Mouse (Mus musculus): ENCODE data around the gene Zdhhc8.
"Not testable (repeated sequence)": the region's sequence is repeated elsewhere in the genome, so short reads cannot be mapped to it uniquely, and the experiment has no call there.

Gene Zdhhc8

GRCm38 (mm10) chr16:18197881-18198280 is 37.1 kb downstream of the Zdhhc8 start:
- ATAC-seq (ENCODE audit: low TSS enrichment) = peak; percentile 45

GRCm38 (mm10) chr16:18195561-18195960 is 39.4 kb downstream of the Zdhhc8 start:
- not testable (repeated sequence) for ATAC-seq (ENCODE audit: low TSS enrichment)

GRCm38 (mm10) chr16:18195068-18195467 is 39.9 kb downstream of the Zdhhc8 start:
- peak; percentile 69 for ATAC-seq (ENCODE audit: low TSS enrichment)

- ATAC-seq (ENCODE audit: low TSS enrichment) = peak; percentile 24; the same call in 1 of the 2 replicates
Measured at GRCm38 (mm10) chr16:18194208-18194985, 40.5 kb downstream of the Zdhhc8 start.

GRCm38 (mm10) chr16:18191006-18191405 is 43.9 kb downstream of the Zdhhc8 start:
- ATAC-seq (ENCODE audit: low TSS enrichment) = no peak

GRCm38 (mm10) chr16:18187221-18187620 is 47.7 kb downstream of the Zdhhc8 start:
- peak; percentile 53; the same call in 1 of the 2 replicates for ATAC-seq (ENCODE audit: low TSS enrichment)

GRCm38 (mm10) chr16:18186798-18187197 is 48.1 kb downstream of the Zdhhc8 start:
- ATAC-seq (ENCODE audit: low TSS enrichment) = no peak

GRCm38 (mm10) chr16:18185715-18186449 is 49.1 kb downstream of the Zdhhc8 start:
- no peak for ATAC-seq (ENCODE audit: low TSS enrichment)

- no peak for ATAC-seq (ENCODE audit: low TSS enrichment)
Measured at GRCm38 (mm10) chr16:18182766-18183165, 52.2 kb downstream of the Zdhhc8 start.

- no peak for ATAC-seq (ENCODE audit: low TSS enrichment)
Measured at GRCm38 (mm10) chr16:18181398-18181797, 53.5 kb downstream of the Zdhhc8 start.

GRCm38 (mm10) chr16:18179591-18179990 is 55.3 kb downstream of the Zdhhc8 start:
- no peak for ATAC-seq (ENCODE audit: low TSS enrichment)

GRCm38 (mm10) chr16:18176758-18177157 is 58.2 kb downstream of the Zdhhc8 start:
- no peak for ATAC-seq (ENCODE audit: low TSS enrichment)

- ATAC-seq (ENCODE audit: low TSS enrichment) = 0 out of 2 replicates have a peak, but pooled peaks have one; percentile 20
Measured at GRCm38 (mm10) chr16:18175817-18176541, 59.0 kb downstream of the Zdhhc8 start.

GRCm38 (mm10) chr16:18173788-18174187 is 61.1 kb downstream of the Zdhhc8 start:
- ATAC-seq (ENCODE audit: low TSS enrichment) = peak; percentile 52

GRCm38 (mm10) chr16:18173231-18173630 is 61.7 kb downstream of the Zdhhc8 start:
- peak; percentile 69 for ATAC-seq (ENCODE audit: low TSS enrichment)

GRCm38 (mm10) chr16:18172266-18172855 is 62.6 kb downstream of the Zdhhc8 start:
- no peak for ATAC-seq (ENCODE audit: low TSS enrichment)

Measured in frontal cortex, adult (tissue).